Mouse (Mus musculus): ENCODE results near the gene Cdc42ep2.
"Not testable (repeated sequence)": the region's sequence is repeated elsewhere in the genome, so short reads cannot be mapped to it uniquely, and the experiment has no call there.

The Cdc42ep2 gene

GRCm38 (mm10) chr19:5912103-5913006 lies 12.3 kb downstream of the Cdc42ep2 start:
- peak; percentile 98 for DNase-seq (ENCODE audit: low spot score)

GRCm38 (mm10) chr19:5911430-5912102 lies 13.1 kb downstream of the Cdc42ep2 start:
- no peak for DNase-seq (ENCODE audit: low spot score)

- DNase-seq (ENCODE audit: low spot score) = no peak
These were observed 14.4 kb downstream of the Cdc42ep2 start for GRCm38 (mm10) chr19:5910221-5910620.

- no peak for DNase-seq (ENCODE audit: low spot score)
These were observed 17.3 kb downstream of the Cdc42ep2 start for GRCm38 (mm10) chr19:5907275-5907674.

GRCm38 (mm10) chr19:5894002-5894678 lies 30.5 kb downstream of the Cdc42ep2 start, which contains the start of gene Tigd3:
Gene Tigd3 (minus strand): TSS chr19:5894149.
- DNase-seq (ENCODE audit: low spot score) = peak; percentile 86

GRCm38 (mm10) chr19:5893282-5894001 lies 31.2 kb downstream of the Cdc42ep2 start:
- no peak for DNase-seq (ENCODE audit: low spot score)

- DNase-seq (ENCODE audit: low spot score) = no peak
These were observed 31.9 kb downstream of the Cdc42ep2 start for GRCm38 (mm10) chr19:5892735-5893134.

- DNase-seq (ENCODE audit: low spot score) = no peak
These were observed 32.4 kb downstream of the Cdc42ep2 start for GRCm38 (mm10) chr19:5892262-5892661.

GRCm38 (mm10) chr19:5891521-5892258 lies 32.9 kb downstream of the Cdc42ep2 start:
- no peak for DNase-seq (ENCODE audit: low spot score)

GRCm38 (mm10) chr19:5889211-5889610 lies 35.4 kb downstream of the Cdc42ep2 start:
- DNase-seq (ENCODE audit: low spot score) = no peak

- DNase-seq (ENCODE audit: low spot score) = no peak
These were observed 37.3 kb downstream of the Cdc42ep2 start for GRCm38 (mm10) chr19:5887234-5887815.

- no peak for DNase-seq (ENCODE audit: low spot score)
These were observed 38.8 kb downstream of the Cdc42ep2 start for GRCm38 (mm10) chr19:5885838-5886237.

- DNase-seq (ENCODE audit: low spot score) = no peak
These were observed 40.7 kb downstream of the Cdc42ep2 start for GRCm38 (mm10) chr19:5883935-5884334.

GRCm38 (mm10) chr19:5882079-5882478 lies 42.5 kb downstream of the Cdc42ep2 start:
- DNase-seq (ENCODE audit: low spot score) = not testable (repeated sequence)

- DNase-seq (ENCODE audit: low spot score) = no peak
These were observed 43.5 kb downstream of the Cdc42ep2 start for GRCm38 (mm10) chr19:5881155-5881554.

GRCm38 (mm10) chr19:5879735-5880134 lies 44.9 kb downstream of the Cdc42ep2 start:
- no peak for DNase-seq (ENCODE audit: low spot score)

GRCm38 (mm10) chr19:5878916-5879315 lies 45.7 kb downstream of the Cdc42ep2 start:
- DNase-seq (ENCODE audit: low spot score) = no peak

GRCm38 (mm10) chr19:5878362-5878722 lies 46.3 kb downstream of the Cdc42ep2 start:
- DNase-seq (ENCODE audit: low spot score) = no peak

- DNase-seq (ENCODE audit: low spot score) = peak; percentile 43
These were observed 46.8 kb downstream of the Cdc42ep2 start, which contains the start of gene Slc25a45 for GRCm38 (mm10) chr19:5877618-5878361. Gene Slc25a45 (plus strand): TSS chr19:5877808.

GRCm38 (mm10) chr19:5874969-5875480 lies 49.6 kb downstream of the Cdc42ep2 start, which contains the start of gene Frmd8:
Gene Frmd8 (minus strand): TSS chr19:5875274.
- DNase-seq (ENCODE audit: low spot score) = peak; percentile 81

Data from spleen, adult 12 weeks (tissue).